Mouse (Mus musculus): Measurements from ENCODE around the gene Slc25a39. TPM values are rescaled to one million over a fixed set of nuclear protein-coding genes. Genes with fewer than 3 reads are reported as not detected.
A peak's percentile ranks its signal among the peaks of the same experiment; 100 is the strongest.

Slc25a39 gene
- total and polyA plus RNA-seq, 3 experiments: 183 to 325 TPM; not detected in 1

- H3K4me1 ChIP-seq (ENCODE audit: control insufficient read depth in 1 of 2, insufficient read depth in 2 of 2, low read length in 2 of 2): peaks cover 4 to 21% of the 10 kb centered on the region in 2 experiments
- DNase-seq (ENCODE audit: low read depth, low spot score): no peak
- peaks cover 6 to 12% of the 10 kb centered on the region in 2 experiments for H3K27me3 ChIP-seq (ENCODE audit: control insufficient read depth in 1 of 2, insufficient read depth in 2 of 2, low read length in 2 of 2)
- H3K27ac ChIP-seq (ENCODE audit: control insufficient read depth, low read depth, low read length): no peak overlapping the region
- H3K79me2 ChIP-seq (ENCODE audit: control insufficient read depth, insufficient read depth, low read length, poor library complexity): peaks cover 5% of the 10 kb centered on the region; the same call in 1 of the 2 replicates
- H3K9me3 ChIP-seq (replicated peaks; ENCODE audit: insufficient read depth, low read length): no peaks in the 10 kb centered on the region
- H3K4me3 ChIP-seq (ENCODE audit: control insufficient read depth in 1 of 2, insufficient read depth in 1 of 2, low read depth in 2 of 2, low read length in 2 of 2): no peak overlapping the region
- peaks cover 0 to 5% of the 10 kb centered on the region in 2 experiments; a peak in 2 of 4 replicates for H3K36me3 ChIP-seq (ENCODE audit: control insufficient read depth in 1 of 2, insufficient read depth in 2 of 2, low read length in 2 of 2)
- no peak overlapping the region for H3K9ac ChIP-seq (ENCODE audit: control insufficient read depth, low read depth, low read length, poor library complexity, severe bottlenecking)
- TF ChIP-seq GABPA (IDR thresholded peaks at IDR 0.05; ENCODE audit: low read depth, low read length) (no peak), GATA1 (IDR thresholded peaks at IDR 0.05; ENCODE audit: low read depth, low read length) (no peak), MAZ (IDR thresholded peaks at IDR 0.05; ENCODE audit: low read depth, low read length) (no peak), NELFE (IDR thresholded peaks at IDR 0.05; ENCODE audit: low read depth, low read length) (no peak), ZMIZ1 (IDR thresholded peaks at IDR 0.05; ENCODE audit: low read depth, low read length) (no peak), MEF2A (IDR thresholded peaks at IDR 0.05; ENCODE audit: extremely low read depth, insufficient replicate concordance, low read depth, low read length, poor library complexity, severe bottlenecking) (no peak), MYC (IDR thresholded peaks at IDR 0.05; ENCODE audit: low read depth, low read length) (no peak), POLR2AphosphoS2 (IDR thresholded peaks at IDR 0.05; ENCODE audit: low read length) (no peak), TBP (IDR thresholded peaks at IDR 0.05; ENCODE audit: low read depth, low read length) (no peak), CTCF (IDR thresholded peaks at IDR 0.05 in 2 of 3, conservative IDR thresholded peaks at IDR 0.05 in 1 of 3; ENCODE audit: control insufficient read depth in 1 of 3, insufficient read depth in 1 of 3, low read depth in 2 of 3, low read length in 3 of 3, poor library complexity in 1 of 3, severe bottlenecking in 1 of 3) (no peak), CHD2 (IDR thresholded peaks at IDR 0.05; ENCODE audit: low read length) (no peak)
Measured at GRCm38 (mm10) chr11:102449043-102450008, 41.6 kb upstream of the Slc25a39 start.

GRCm38 (mm10) chr11:102448327-102448726 lies 40.6 kb upstream of the Slc25a39 start:
- DNase-seq (ENCODE audit: low read depth, low spot score): peak; percentile 45
- Histone ChIP-seq H3K9me3 (replicated peaks; ENCODE audit: insufficient read depth, low read length) (no peaks in the 10 kb centered on the region), H3K27me3 (ENCODE audit: control insufficient read depth in 1 of 2, insufficient read depth in 2 of 2, low read length in 2 of 2) (peaks cover 6 to 12% of the 10 kb centered on the region in 2 experiments), H3K4me3 (ENCODE audit: control insufficient read depth in 1 of 2, insufficient read depth in 1 of 2, low read depth in 2 of 2, low read length in 2 of 2) (no peak overlapping the region), H3K79me2 (ENCODE audit: control insufficient read depth, insufficient read depth, low read length, poor library complexity) (peaks cover 5% of the 10 kb centered on the region; the same call in 1 of the 2 replicates), H3K4me1 (ENCODE audit: control insufficient read depth in 1 of 2, insufficient read depth in 2 of 2, low read length in 2 of 2) (peaks cover 4 to 21% of the 10 kb centered on the region in 2 experiments), H3K27ac (ENCODE audit: control insufficient read depth, low read depth, low read length) (no peak overlapping the region), H3K36me3 (ENCODE audit: control insufficient read depth in 1 of 2, insufficient read depth in 2 of 2, low read length in 2 of 2) (peaks cover 0 to 5% of the 10 kb centered on the region in 2 experiments; a peak in 2 of 4 replicates), H3K9ac (ENCODE audit: control insufficient read depth, low read depth, low read length, poor library complexity, severe bottlenecking) (no peak overlapping the region)
- no peak for TF ChIP-seq CTCF (IDR thresholded peaks at IDR 0.05 in 2 of 3, conservative IDR thresholded peaks at IDR 0.05 in 1 of 3; ENCODE audit: control insufficient read depth in 1 of 3, insufficient read depth in 1 of 3, low read depth in 2 of 3, low read length in 3 of 3, poor library complexity in 1 of 3, severe bottlenecking in 1 of 3)
- TF ChIP-seq TBP (IDR thresholded peaks at IDR 0.05; ENCODE audit: low read depth, low read length): 0 out of 2 replicates have a peak, but pooled peaks have one; percentile 22
- no peak for TF ChIP-seq ZMIZ1 (IDR thresholded peaks at IDR 0.05; ENCODE audit: low read depth, low read length)
- no peak for TF ChIP-seq UBTF (IDR thresholded peaks at IDR 0.05; ENCODE audit: borderline replicate concordance, insufficient read depth, low read depth, low read length)

All from MEL (cell line).